Mouse (Mus musculus) C2C12 (cell line): ENCODE results near the gene Cyp2f2.

ENCODE experiments used
- CEBPB ChIP-seq: IDR thresholded peaks from one replicate; pipeline ENCODE4 v1.6.1; 2011; ENCODE audit warnings: low read depth, mild to moderate bottlenecking, control low read depth, moderate library complexity
- CTCF ChIP-seq: IDR thresholded peaks from one replicate; pipeline ENCODE4 v1.5.1; 2011; ENCODE audit not compliant: control insufficient read depth, insufficient read depth, insufficient read length
- FOSL1 ChIP-seq: IDR thresholded peaks from one replicate; pipeline ENCODE4 v1.8.0; 2011; ENCODE audit warnings: mild to moderate bottlenecking, low read length; ENCODE audit not compliant: poor library complexity, insufficient read depth, severe bottlenecking
- MAX ChIP-seq: IDR thresholded peaks from one replicate; pipeline ENCODE4 v1.6.1; 2011; ENCODE audit warnings: mild to moderate bottlenecking, control low read depth
- MYOD1 ChIP-seq: IDR thresholded peaks from one replicate; pipeline ENCODE4 v1.6.1; 2011; ENCODE audit warnings: low read depth; ENCODE audit not compliant: control insufficient read depth, insufficient read length
- MYOG ChIP-seq: IDR thresholded peaks from one replicate; pipeline ENCODE4 v1.6.1; 2011; ENCODE audit not compliant: control insufficient read depth, insufficient read length; ENCODE audit errors: extremely low read depth
- USF1 ChIP-seq: IDR thresholded peaks from one replicate; pipeline ENCODE4 v1.6.1; 2011; ENCODE audit warnings: low read depth, mild to moderate bottlenecking, control low read depth, moderate library complexity

DNA sequence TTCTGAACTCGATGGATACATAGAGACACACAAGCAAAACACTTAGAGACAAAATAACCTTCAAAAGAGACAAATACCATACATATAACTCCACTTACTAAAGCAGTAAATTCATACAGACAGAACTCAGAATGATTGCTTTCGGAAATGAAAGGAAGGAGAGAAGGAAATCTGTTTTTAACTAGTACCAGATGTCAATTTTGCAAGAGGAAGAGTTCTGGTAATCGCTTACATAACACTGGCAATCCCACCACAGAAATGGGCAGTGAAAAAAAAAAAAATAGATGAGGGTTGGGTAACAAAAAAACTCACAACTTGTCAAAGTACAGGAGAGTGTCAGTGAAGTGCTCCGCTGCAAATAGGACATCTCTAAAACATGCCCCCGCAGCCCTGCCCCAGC is 14.8 kb upstream of the Cyp2f2 start:
- TF ChIP-seq FOSL1 = no peak
- no peak for TF ChIP-seq CTCF
- no peak for TF ChIP-seq CEBPB
- TF ChIP-seq USF1 = no peak
- TF ChIP-seq MAX = no peak
- TF ChIP-seq MYOD1 = no peak
- TF ChIP-seq MYOG = no peak
